Mouse (Mus musculus) thymus, adult 2 months (tissue): ENCODE measurements around the gene Hrh2.

Source experiments
- CTCF ChIP-seq: fragments of 200-500 bp; IDR thresholded peaks from 2 replicates; pipeline ENCODE4 v1.5.1; 2012; ENCODE audit warnings: mild to moderate bottlenecking, control low read depth, low read length, moderate library complexity, borderline replicate concordance; ENCODE audit not compliant: control insufficient read depth, poor library complexity, insufficient read depth; ENCODE audit errors: extremely low read depth
- POLR2A ChIP-seq: fragments of 200-500 bp; IDR thresholded peaks from 2 replicates; pipeline ENCODE4 v1.6.1; 2012; ENCODE audit warnings: mild to moderate bottlenecking, low read length, control low read depth, moderate library complexity; ENCODE audit not compliant: control insufficient read depth, poor library complexity, insufficient read depth; ENCODE audit errors: extremely low read depth

DNA sequence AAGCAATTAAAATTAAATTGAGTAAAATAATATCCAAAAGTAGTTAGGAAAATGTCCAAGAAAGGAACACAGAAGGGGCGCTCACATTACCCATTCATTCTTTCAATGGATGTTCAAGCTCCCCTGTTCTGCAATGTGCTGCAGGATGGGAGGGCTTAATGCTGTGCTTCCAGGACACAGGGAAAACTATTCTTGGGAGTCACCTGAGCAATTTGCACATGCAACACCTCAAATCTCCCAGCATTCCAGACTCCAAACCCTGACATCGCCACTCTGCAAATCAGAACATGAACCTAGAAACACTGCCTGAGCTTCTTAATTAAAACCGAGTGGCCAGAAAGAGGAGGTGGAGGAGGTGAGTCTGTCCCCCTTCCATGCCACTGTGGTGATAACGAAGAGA lies 10.0 kb upstream of the Hrh2 start:
- TF ChIP-seq POLR2A, result no peak
- TF ChIP-seq CTCF, result no peak
